Mouse (Mus musculus) neural tube, embryonic 13.5 days (tissue): Measurements from ENCODE around the gene Ice2. TPM values are rescaled to one million over a fixed set of nuclear protein-coding genes. Genes with fewer than 3 reads are reported as not detected.

Experiments
- ATAC-seq: fragments of 200-750 bp; cut with Nextera tagmentation; 2 replicates; pipeline ENCODE4 v1.8.0; 2017; ENCODE audit warnings: low read depth, mild to moderate bottlenecking, moderate TSS enrichment, moderate library complexity
- H3K27ac ChIP-seq: fragments of 300-500 bp; sonication (generic); replicated peaks from 2 replicates; pipeline ENCODE4 v1.5.1; 2015; ENCODE audit warnings: moderate library complexity, mild to moderate bottlenecking, inconsistent platforms
- H3K27me3 ChIP-seq: fragments of 300-500 bp; sonication (generic); 2 replicates; pipeline ENCODE4 v1.6.1; 2015; ENCODE audit warnings: mild to moderate bottlenecking, inconsistent platforms
- H3K36me3 ChIP-seq: fragments of 300-500 bp; sonication (generic); 2 replicates; pipeline ENCODE4 v1.6.1; 2015; ENCODE audit warnings: mild to moderate bottlenecking, inconsistent platforms
- H3K4me1 ChIP-seq: fragments of 300-500 bp; sonication (generic); replicated peaks from 2 replicates; pipeline ENCODE4 v1.6.1; 2015; ENCODE audit warnings: inconsistent platforms
- H3K4me2 ChIP-seq: fragments of 300-500 bp; sonication (generic); 2 replicates; pipeline ENCODE4 v1.6.1; 2015; ENCODE audit warnings: inconsistent platforms, mild to moderate bottlenecking, moderate library complexity
- H3K4me3 ChIP-seq: fragments of 300-500 bp; sonication (generic); 2 replicates; pipeline ENCODE4 v1.5.1; 2015; ENCODE audit warnings: mild to moderate bottlenecking, inconsistent platforms
- H3K9ac ChIP-seq: fragments of 300-500 bp; sonication (generic); 2 replicates; pipeline ENCODE4 v1.6.1; 2015; ENCODE audit warnings: moderate library complexity, mild to moderate bottlenecking, inconsistent platforms
- H3K9me3 ChIP-seq: fragments of 300-500 bp; sonication (generic); 2 replicates; pipeline ENCODE4 v1.6.1; 2016; ENCODE audit warnings: inconsistent platforms
- WGBS: fragments of 180-500 bp; shearing (Covaris S2); methylation state at CpG from one replicate; pipeline ENCODE4 v1.1.7; 2015; 5-methylcytosine and 5-hydroxymethylcytosine counted together
- polyA plus RNA-seq: library from polyadenylated mRNA; unstranded; fragments of >200 nt; fragmentation: Nextera tagmentation; extraction: Ambion mirVana; gene quantifications from 2 replicates; pipeline ENCODE4 v1.2.1, GENCODE M21; 2015

Gene Ice2
- polyA plus RNA-seq, 1 experiment from 2014 or later, result 10.6 TPM

DNA sequence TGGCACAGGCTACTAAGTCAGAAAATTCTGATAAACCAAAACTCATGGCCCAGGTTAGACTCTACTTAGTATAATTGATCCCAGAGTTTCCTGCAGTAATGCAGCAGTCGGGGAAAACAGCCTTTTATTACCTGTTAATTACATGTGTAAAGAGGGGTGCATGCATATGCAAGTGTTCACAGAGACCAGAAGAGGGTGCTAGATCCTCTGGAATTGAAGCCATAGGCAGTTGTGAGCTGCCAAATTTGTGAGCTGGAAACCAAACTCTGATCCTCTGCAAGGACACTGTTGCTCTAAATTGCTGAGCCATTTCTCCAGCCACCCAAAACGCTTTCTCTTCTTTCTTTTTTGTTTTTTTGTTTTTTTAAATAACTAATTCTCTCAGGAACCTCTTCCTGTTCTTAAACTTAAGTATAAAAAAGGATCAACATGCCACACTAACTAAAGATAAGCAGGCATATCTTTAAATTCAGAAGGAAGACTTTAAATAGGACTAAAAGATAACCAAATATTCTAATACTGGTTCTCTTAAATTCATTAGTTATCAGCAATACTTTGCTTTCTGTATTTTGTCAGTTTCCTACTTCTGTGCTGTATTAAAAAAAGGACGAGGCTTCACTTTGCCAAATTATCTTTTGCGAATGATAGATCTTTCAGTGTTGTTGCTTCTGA is 20.6 kb upstream of the Ice2 start:
- H3K9ac ChIP-seq, result no peak overlapping the region
- ATAC-seq, result no peak
- H3K4me1 ChIP-seq, result peaks cover 10% of the 10 kb centered on the region; the same call in 1 of the 2 replicates
- no peaks in the 10 kb centered on the region for H3K9me3 ChIP-seq
- WGBS, result 84% methylated on average over 4 of the region's 4 CpGs
- no peaks in the 10 kb centered on the region for H3K27me3 ChIP-seq
- peaks cover 3% of the 10 kb centered on the region; the same call in 1 of the 2 replicates for H3K36me3 ChIP-seq
- no peak overlapping the region for H3K27ac ChIP-seq
- no peak overlapping the region for H3K4me2 ChIP-seq
- no peak overlapping the region for H3K4me3 ChIP-seq

GRCm38 (mm10) chr9:69377654-69378045 is 20.1 kb upstream of the Ice2 start:
- Histone ChIP-seq H3K9me3 (no peaks in the 10 kb centered on the region), H3K27ac (no peak overlapping the region), H3K4me1 (peaks cover 5% of the 10 kb centered on the region; the same call in 1 of the 2 replicates), H3K36me3 (peaks cover 3% of the 10 kb centered on the region; the same call in 1 of the 2 replicates), H3K9ac (no peak overlapping the region), H3K27me3 (no peaks in the 10 kb centered on the region), H3K4me2 (no peak overlapping the region), H3K4me3 (no peak overlapping the region)
- 92% methylated on average over 3 of the region's 3 CpGs for WGBS
- ATAC-seq, result no peak

GRCm38 (mm10) chr9:69380546-69380945 is 17.2 kb upstream of the Ice2 start:
- Histone ChIP-seq H3K36me3 (no peaks in the 10 kb centered on the region), H3K27me3 (no peaks in the 10 kb centered on the region), H3K4me1 (no peaks in the 10 kb centered on the region), H3K4me2 (no peak overlapping the region), H3K9me3 (no peaks in the 10 kb centered on the region), H3K9ac (no peak overlapping the region), H3K27ac (no peak overlapping the region), H3K4me3 (no peak overlapping the region)
- no peak for ATAC-seq
- 85% methylated on average over 1 of the region's 1 CpGs for WGBS

DNA sequence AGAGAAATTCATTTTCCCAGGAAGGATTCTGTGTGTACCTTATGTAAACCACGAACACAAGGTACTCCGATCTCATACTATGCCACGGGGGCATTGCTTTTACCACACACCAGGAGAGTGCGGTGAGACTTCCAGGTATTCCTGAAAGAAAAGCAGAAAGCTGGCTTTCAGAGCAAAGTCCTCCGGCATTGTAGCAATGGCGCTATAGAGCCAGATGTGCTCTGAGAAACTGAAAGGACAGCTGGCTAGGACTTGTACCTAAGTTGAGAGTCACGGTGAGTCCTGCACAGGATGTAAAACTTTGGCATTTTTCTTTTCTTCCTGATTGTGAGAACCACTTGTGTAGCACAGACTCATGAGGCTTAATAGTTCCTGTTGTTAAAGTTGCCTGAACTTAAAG is 16.0 kb upstream of the Ice2 start:
- Histone ChIP-seq H3K9me3 (no peaks in the 10 kb centered on the region), H3K4me3 (no peak overlapping the region), H3K4me1 (no peaks in the 10 kb centered on the region), H3K9ac (no peak overlapping the region), H3K27me3 (no peaks in the 10 kb centered on the region), H3K4me2 (no peak overlapping the region), H3K27ac (no peak overlapping the region), H3K36me3 (no peaks in the 10 kb centered on the region)
- 73% methylated on average over 7 of the region's 7 CpGs for WGBS
- ATAC-seq, result no peak

DNA sequence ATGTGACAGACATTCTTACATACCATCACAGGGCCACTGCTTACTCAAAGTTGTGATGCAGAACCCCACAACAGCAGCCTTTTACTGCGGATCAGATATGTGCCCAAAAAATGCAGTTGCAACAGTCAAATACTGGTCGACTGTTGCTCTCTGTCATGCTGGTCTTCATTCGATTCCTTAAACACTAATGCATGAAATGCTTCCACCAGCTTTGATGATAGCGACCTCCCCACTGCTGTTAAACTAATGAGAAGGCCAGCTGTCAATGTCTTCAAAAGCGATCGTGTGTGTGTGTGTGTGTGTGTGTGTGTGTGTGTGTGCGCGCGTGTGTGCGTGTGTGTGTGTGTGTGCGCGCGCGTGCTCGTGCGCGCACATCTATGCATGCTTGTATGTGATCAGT is 13.2 kb upstream of the Ice2 start:
- H3K4me1 ChIP-seq, result no peaks in the 10 kb centered on the region
- H3K36me3 ChIP-seq, result no peaks in the 10 kb centered on the region
- no peak overlapping the region for H3K27ac ChIP-seq
- no peak overlapping the region for H3K4me2 ChIP-seq
- no peaks in the 10 kb centered on the region for H3K27me3 ChIP-seq
- no peak overlapping the region for H3K9ac ChIP-seq
- WGBS, result 90% methylated on average over 17 of the region's 17 CpGs
- H3K4me3 ChIP-seq, result no peak overlapping the region
- no peak for ATAC-seq
- H3K9me3 ChIP-seq, result no peaks in the 10 kb centered on the region

DNA sequence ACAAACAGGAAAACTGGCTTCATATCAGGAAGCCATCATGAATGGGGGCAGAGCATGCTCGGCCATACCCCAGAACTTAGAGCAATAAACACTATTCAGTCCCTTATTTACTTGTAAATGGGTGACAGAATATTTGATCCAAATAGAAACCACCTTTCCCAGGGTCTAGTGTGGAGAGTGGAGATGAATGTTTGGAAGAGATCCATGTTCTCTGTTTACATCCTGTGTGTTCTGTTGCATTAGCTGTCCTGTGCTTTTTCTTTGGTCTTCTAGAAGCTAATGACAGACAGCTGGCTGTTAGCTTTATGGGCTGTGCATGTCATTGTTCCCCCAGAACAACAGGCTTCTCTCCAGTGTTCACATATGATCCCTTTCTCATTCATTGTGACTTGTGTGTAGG is 12.8 kb upstream of the Ice2 start:
- ATAC-seq, result no peak
- no peaks in the 10 kb centered on the region for H3K27me3 ChIP-seq
- no peak overlapping the region for H3K4me2 ChIP-seq
- no peak overlapping the region for H3K9ac ChIP-seq
- 72% methylated on average over 1 of the region's 1 CpGs for WGBS
- H3K27ac ChIP-seq, result no peak overlapping the region
- H3K9me3 ChIP-seq, result no peaks in the 10 kb centered on the region
- H3K4me3 ChIP-seq, result no peak overlapping the region
- no peaks in the 10 kb centered on the region for H3K36me3 ChIP-seq
- no peaks in the 10 kb centered on the region for H3K4me1 ChIP-seq

- Histone ChIP-seq H3K27me3 (no peaks in the 10 kb centered on the region), H3K36me3 (no peaks in the 10 kb centered on the region), H3K27ac (no peak overlapping the region), H3K4me3 (no peak overlapping the region), H3K9ac (no peak overlapping the region), H3K4me2 (no peak overlapping the region), H3K4me1 (no peaks in the 10 kb centered on the region), H3K9me3 (no peaks in the 10 kb centered on the region)
- no peak for ATAC-seq
- WGBS, result 86% methylated on average over 4 of the region's 4 CpGs
These were observed 10.4 kb upstream of the Ice2 start for GRCm38 (mm10) chr9:69387296-69387695.

- Histone ChIP-seq H3K9ac (no peak overlapping the region), H3K4me3 (no peak overlapping the region), H3K4me2 (no peak overlapping the region), H3K27me3 (no peaks in the 10 kb centered on the region), H3K4me1 (no peaks in the 10 kb centered on the region), H3K27ac (no peak overlapping the region), H3K9me3 (no peaks in the 10 kb centered on the region), H3K36me3 (no peaks in the 10 kb centered on the region)
- ATAC-seq, result no peak
- 76% methylated on average over 4 of the region's 4 CpGs for WGBS
These were observed 7.1 kb upstream of the Ice2 start for GRCm38 (mm10) chr9:69390631-69391030.

GRCm38 (mm10) chr9:69394234-69394633 is 3.5 kb upstream of the Ice2 start:
- Histone ChIP-seq H3K4me2 (no peak overlapping the region), H3K36me3 (no peaks in the 10 kb centered on the region), H3K9me3 (no peaks in the 10 kb centered on the region), H3K27ac (no peak overlapping the region), H3K9ac (no peak overlapping the region), H3K4me3 (no peak overlapping the region), H3K4me1 (peaks cover 16% of the 10 kb centered on the region), H3K27me3 (no peaks in the 10 kb centered on the region)
- WGBS, result 87% methylated on average over 5 of the region's 5 CpGs
- ATAC-seq, result no peak

DNA sequence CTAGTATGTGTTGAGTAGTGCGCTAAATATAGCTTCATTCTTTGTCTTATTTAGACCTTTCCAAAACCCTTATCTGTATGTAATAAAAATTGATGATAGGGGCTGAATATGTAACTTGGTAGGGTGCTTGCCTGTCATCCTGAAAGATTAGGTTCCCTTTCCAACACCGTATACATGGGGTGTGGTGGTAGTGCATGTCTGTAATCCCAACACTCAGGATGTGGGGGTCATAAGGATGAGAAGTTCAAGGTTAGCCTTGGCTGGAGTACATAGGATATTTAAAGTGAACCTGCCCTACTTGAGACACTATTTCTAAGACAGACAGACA is 310 bp upstream of the Ice2 start:
- WGBS, result 66% methylated on average over 2 of the region's 2 CpGs
- peak overlapping the region; percentile 76 for H3K4me3 ChIP-seq

GRCm38 (mm10) chr9:69398453-69398850 is 746 bp downstream of the Ice2 start:
- H3K9ac ChIP-seq, result peak overlapping the region; percentile 91
- peak overlapping the region; percentile 94 for H3K27ac ChIP-seq
- peak overlapping the region; percentile 90 for H3K4me2 ChIP-seq
- 18% methylated on average over 10 of the region's 10 CpGs for WGBS
- H3K4me1 ChIP-seq, result peaks cover 16% of the 10 kb centered on the region
- H3K4me3 ChIP-seq, result peak overlapping the region; percentile 76
- ATAC-seq, result peak; percentile 25; the same call in 1 of the 2 replicates
- no peaks in the 10 kb centered on the region for H3K27me3 ChIP-seq
- no peaks in the 10 kb centered on the region for H3K9me3 ChIP-seq
- no peaks in the 10 kb centered on the region for H3K36me3 ChIP-seq

More for the DNA sequence above, 310 bp upstream of the Ice2 start:
- Histone ChIP-seq H3K9me3 (no peaks in the 10 kb centered on the region), H3K4me2 (peak overlapping the region; percentile 90), H3K9ac (peak overlapping the region; percentile 91), H3K4me1 (peaks cover 16% of the 10 kb centered on the region), H3K36me3 (no peaks in the 10 kb centered on the region), H3K27ac (peak overlapping the region; percentile 94), H3K27me3 (no peaks in the 10 kb centered on the region)
- ATAC-seq, result peak; percentile 55

GRCm38 (mm10) chr9:69404671-69405070 is 7.0 kb downstream of the Ice2 start:
- Histone ChIP-seq H3K27me3 (no peaks in the 10 kb centered on the region), H3K4me2 (no peak overlapping the region), H3K4me1 (no peaks in the 10 kb centered on the region), H3K9me3 (no peaks in the 10 kb centered on the region), H3K36me3 (no peaks in the 10 kb centered on the region), H3K9ac (no peak overlapping the region), H3K27ac (no peak overlapping the region), H3K4me3 (no peak overlapping the region)
- WGBS, result 74% methylated on average over 6 of the region's 6 CpGs
- ATAC-seq, result no peak

GRCm38 (mm10) chr9:69419476-69419875 is 21.8 kb downstream of the Ice2 start:
- Histone ChIP-seq H3K36me3 (peaks cover 39% of the 10 kb centered on the region), H3K9me3 (no peaks in the 10 kb centered on the region), H3K4me3 (no peak overlapping the region), H3K27ac (no peak overlapping the region), H3K4me1 (no peaks in the 10 kb centered on the region), H3K4me2 (no peak overlapping the region), H3K27me3 (no peaks in the 10 kb centered on the region), H3K9ac (no peak overlapping the region)
- 96% methylated on average over 1 of the region's 1 CpGs for WGBS
- no peak for ATAC-seq
